8 mouse cellular contexts compared by ENCODE assay signal in the genomic region with DNA sequence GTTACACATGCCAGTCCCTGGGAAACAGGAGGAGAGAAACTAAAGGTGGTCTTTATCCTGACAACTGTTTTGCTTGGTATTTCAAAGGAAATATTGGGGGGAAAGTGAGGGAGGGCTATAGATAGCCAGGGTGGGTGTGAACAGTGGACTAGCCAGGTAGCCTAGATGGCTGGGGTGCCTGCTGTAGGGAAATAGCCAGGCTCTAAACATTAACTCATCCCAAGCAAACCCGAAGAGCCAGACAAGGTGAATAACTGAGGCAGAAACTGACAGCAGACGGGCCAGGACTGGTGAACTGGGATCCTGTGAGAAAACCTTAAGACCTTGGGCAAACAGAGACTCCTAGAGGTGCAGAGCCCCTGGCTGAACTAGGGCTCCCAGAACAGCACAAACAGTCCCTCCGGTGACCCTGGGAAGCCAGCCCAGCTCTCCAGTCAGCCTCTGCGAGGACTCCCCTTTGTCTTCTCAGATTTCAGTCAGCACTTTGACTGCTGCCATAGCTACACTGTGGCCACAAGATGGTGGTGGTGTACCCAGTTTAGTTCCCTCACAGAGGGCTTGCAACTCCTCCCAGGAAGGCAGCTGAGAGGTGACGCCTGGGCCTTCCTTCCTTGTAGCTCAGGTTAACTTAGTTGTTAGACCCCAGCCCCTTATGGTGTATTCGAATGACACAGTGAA. TPM values are rescaled to one million over a fixed set of nuclear protein-coding genes. Genes with fewer than 3 reads are reported as not detected.
DNase-seq lines count a peak whose midpoint lies in the region; ATAC-seq lines count a peak whose summit lies in the region.

No protein-coding gene starts in this region.

- ATAC-seq in lung, embryonic 15.5 days (ENCODE audit: borderline replicate concordance, extremely low read depth, low FRiP score, low TSS enrichment): peak; percentile 74

- 35% methylated on average over 6 of the region's 6 CpGs for WGBS in hindbrain, embryonic 10.5 days
- 21% methylated on average over 6 of the region's 6 CpGs for WGBS in lung, embryonic 15.5 days

- peak; percentile 88 for DNase-seq in MN1 (ENCODE audit: low spot score)
- peak; percentile 31 for DNase-seq in cerebellum, adult 8-10 months
- DNase-seq in frontal cortex, adult 2 months (ENCODE audit: extremely low spot score in 1 of 2, low spot score in 1 of 2): peak; percentile 57 to 85
- peak; percentile 76 for DNase-seq in hindbrain, embryonic 10.5 days (ENCODE audit: low spot score)
- DNase-seq in layer of hippocampus, adult 9-10 months (ENCODE audit: low spot score): peak; percentile 65
- peak; percentile 72 for DNase-seq in ovary, postnatal 36 days (ENCODE audit: low spot score)
- DNase-seq in urinary bladder, postnatal 25 days (ENCODE audit: low spot score): peak; percentile 29

- H3K4me1 ChIP-seq in hindbrain, embryonic 10.5 days (replicated peaks): peaks cover 11% of the 10 kb centered on the region
- peaks cover 15% of the 10 kb centered on the region for H3K4me1 ChIP-seq in lung, embryonic 15.5 days

- H3K9me3 ChIP-seq in hindbrain, embryonic 10.5 days: no peaks in the 10 kb centered on the region
- no peaks in the 10 kb centered on the region for H3K9me3 ChIP-seq in lung, embryonic 15.5 days

- H3K4me3 ChIP-seq in hindbrain, embryonic 10.5 days: no peak overlapping the region
- no peak overlapping the region for H3K4me3 ChIP-seq in lung, embryonic 15.5 days

- H3K27ac ChIP-seq in hindbrain, embryonic 10.5 days: peak overlapping the region; percentile 88
- peak overlapping the region; percentile 61 for H3K27ac ChIP-seq in lung, embryonic 15.5 days

- H3K4me2 ChIP-seq in lung, embryonic 15.5 days: no peak overlapping the region

- H3K27me3 ChIP-seq in hindbrain, embryonic 10.5 days (ENCODE audit: insufficient read depth, poor library complexity, severe bottlenecking): no peaks in the 10 kb centered on the region
- no peaks in the 10 kb centered on the region for H3K27me3 ChIP-seq in lung, embryonic 15.5 days

- no peak overlapping the region for H3K9ac ChIP-seq in lung, embryonic 15.5 days

- peaks cover 72% of the 10 kb centered on the region for H3K36me3 ChIP-seq in hindbrain, embryonic 10.5 days
- peaks cover 46% of the 10 kb centered on the region for H3K36me3 ChIP-seq in lung, embryonic 15.5 days

RNA-seq across cellular contexts. Expression of gene Cdc25a, which starts 19.2 kb away (rescaled TPM):
- 3.4 and 4.3 TPM in 2 replicates for polyA plus RNA-seq in frontal cortex, adult 2 months (2012; rRNA removed)
- 36.6 and 40.6 TPM in 2 replicates for polyA plus RNA-seq in hindbrain, embryonic 10.5 days (2016; fragmentation: Nextera tagmentation; extraction: Ambion mirVana)
- 27.2 and 30.4 TPM in 2 replicates for polyA plus RNA-seq in lung, embryonic 15.5 days (2015; fragmentation: Nextera tagmentation; extraction: Ambion mirVana)

RNA-seq across cellular contexts. Expression of gene Map4, which starts 36.7 kb away (rescaled TPM):
- 313 and 321 TPM in 2 replicates for polyA plus RNA-seq in frontal cortex, adult 2 months (2012; rRNA removed)
- 71.6 and 96.3 TPM in 2 replicates for polyA plus RNA-seq in hindbrain, embryonic 10.5 days (2016; fragmentation: Nextera tagmentation; extraction: Ambion mirVana)
- 46.7 and 49.9 TPM in 2 replicates for polyA plus RNA-seq in lung, embryonic 15.5 days (2015; fragmentation: Nextera tagmentation; extraction: Ambion mirVana)

RNA-seq across cellular contexts. Expression of gene Camp, which starts 45.1 kb away (rescaled TPM):
- polyA plus RNA-seq in frontal cortex, adult 2 months (2012; rRNA removed): 0.22 and 0.61 TPM in 2 replicates
- not detected in 2 replicates for polyA plus RNA-seq in hindbrain, embryonic 10.5 days (2016; fragmentation: Nextera tagmentation; extraction: Ambion mirVana)
- 1.0 and 1.2 TPM in 2 replicates for polyA plus RNA-seq in lung, embryonic 15.5 days (2015; fragmentation: Nextera tagmentation; extraction: Ambion mirVana)

Comparison
In these comparisons a context has a peak if more than half of its experiments do, and no peak if none do; other contexts are left out.
1. DNase-seq: peak in every context shown above with its lines; median percentile 88 in MN1; 76 in hindbrain, embryonic 10.5 days; 72 in ovary, postnatal 36 days; 71 in frontal cortex, adult 2 months; 65 in layer of hippocampus, adult 9-10 months; 31 in cerebellum, adult 8-10 months; 29 in urinary bladder, postnatal 25 days.